Mouse (Mus musculus) hindbrain, embryonic 12.5 days (tissue): Measurements from ENCODE around the gene Mboat1. TPM values are rescaled to one million over a fixed set of nuclear protein-coding genes. Genes with fewer than 3 reads are reported as not detected.

Source experiments
- ATAC-seq: fragments of 200-750 bp; cut with Nextera tagmentation; 2 replicates; pipeline ENCODE4 v1.8.0; 2017; ENCODE audit warnings: moderate TSS enrichment; ENCODE audit not compliant: low FRiP score
- H3K27ac ChIP-seq: fragments of 300-500 bp; sonication (generic); 2 replicates; pipeline ENCODE4 v1.5.1; 2016; ENCODE audit warnings: mild to moderate bottlenecking
- H3K27me3 ChIP-seq: fragments of 300-500 bp; sonication (generic); 2 replicates; pipeline ENCODE4 v1.6.1; 2016; ENCODE audit warnings: mild to moderate bottlenecking
- H3K36me3 ChIP-seq: fragments of 300-500 bp; sonication (generic); 2 replicates; pipeline ENCODE4 v1.6.1; 2016; ENCODE audit warnings: mild to moderate bottlenecking
- H3K4me1 ChIP-seq: fragments of 300-500 bp; sonication (generic); 2 replicates; pipeline ENCODE4 v1.6.1; 2016
- H3K4me2 ChIP-seq: fragments of 300-500 bp; sonication (generic); replicated peaks from 2 replicates; pipeline ENCODE4 v1.6.1; 2016; ENCODE audit warnings: mild to moderate bottlenecking
- H3K4me3 ChIP-seq: fragments of 300-500 bp; sonication (generic); 2 replicates; pipeline ENCODE4 v1.5.1; 2016; ENCODE audit warnings: mild to moderate bottlenecking
- H3K9ac ChIP-seq: fragments of 300-500 bp; sonication (generic); 2 replicates; pipeline ENCODE4 v1.6.1; 2016; ENCODE audit warnings: mild to moderate bottlenecking, moderate library complexity
- H3K9me3 ChIP-seq: fragments of 300-500 bp; sonication (generic); replicated peaks from 2 replicates; pipeline ENCODE4 v1.6.1; 2016; ENCODE audit warnings: mild to moderate bottlenecking
- WGBS: fragments of 180-500 bp; shearing (Covaris S2); methylation state at CpG from one replicate; pipeline ENCODE4 v1.1.7; 2016; 5-methylcytosine and 5-hydroxymethylcytosine counted together
- polyA plus RNA-seq: library from polyadenylated mRNA; unstranded; fragments of >200 nt; fragmentation: Nextera tagmentation; extraction: Ambion mirVana; gene quantifications from 2 replicates; pipeline ENCODE4 v1.2.1, GENCODE M21; 2016

Mboat1 gene
- polyA plus RNA-seq, 1 experiment from 2014 or later = 6.6 TPM

- no peak overlapping the region for H3K4me2 ChIP-seq
- H3K27me3 ChIP-seq = no peaks in the 10 kb centered on the region
- H3K9me3 ChIP-seq = no peaks in the 10 kb centered on the region
- H3K4me3 ChIP-seq = no peak overlapping the region
- no peak for ATAC-seq
- H3K36me3 ChIP-seq = no peaks in the 10 kb centered on the region
- no peak overlapping the region for H3K9ac ChIP-seq
- no peak overlapping the region for H3K27ac ChIP-seq
- peaks cover 4% of the 10 kb centered on the region for H3K4me1 ChIP-seq
- WGBS = 97% methylated on average over 10 of the region's 10 CpGs
Observed at GRCm38 (mm10) chr13:30224114-30224513, 87.8 kb downstream of the Mboat1 start.

GRCm38 (mm10) chr13:30224659-30225058 lies 88.4 kb downstream of the Mboat1 start:
- no peak overlapping the region for H3K9ac ChIP-seq
- ATAC-seq = no peak
- H3K27me3 ChIP-seq = no peaks in the 10 kb centered on the region
- H3K9me3 ChIP-seq = no peaks in the 10 kb centered on the region
- no peak overlapping the region for H3K4me3 ChIP-seq
- no peak overlapping the region for H3K4me2 ChIP-seq
- H3K27ac ChIP-seq = no peak overlapping the region
- peaks cover 4% of the 10 kb centered on the region for H3K4me1 ChIP-seq
- WGBS = 94% methylated on average over 6 of the region's 6 CpGs
- no peaks in the 10 kb centered on the region for H3K36me3 ChIP-seq

GRCm38 (mm10) chr13:30228762-30229161 lies 92.5 kb downstream of the Mboat1 start:
- Histone ChIP-seq H3K27ac (no peak overlapping the region), H3K4me3 (no peak overlapping the region), H3K4me1 (no peaks in the 10 kb centered on the region), H3K9ac (no peak overlapping the region), H3K9me3 (no peaks in the 10 kb centered on the region), H3K36me3 (no peaks in the 10 kb centered on the region), H3K27me3 (no peaks in the 10 kb centered on the region), H3K4me2 (no peak overlapping the region)
- WGBS = 88% methylated on average over 5 of the region's 5 CpGs
- ATAC-seq = no peak

GRCm38 (mm10) chr13:30229625-30230139 lies 93.4 kb downstream of the Mboat1 start:
- Histone ChIP-seq H3K4me1 (no peaks in the 10 kb centered on the region), H3K9me3 (no peaks in the 10 kb centered on the region), H3K27ac (no peak overlapping the region), H3K27me3 (no peaks in the 10 kb centered on the region), H3K36me3 (no peaks in the 10 kb centered on the region), H3K9ac (no peak overlapping the region), H3K4me2 (no peak overlapping the region), H3K4me3 (no peak overlapping the region)
- 94% methylated on average over 8 of the region's 9 CpGs for WGBS
- no peak for ATAC-seq

GRCm38 (mm10) chr13:30235056-30235750 lies 98.9 kb downstream of the Mboat1 start:
- Histone ChIP-seq H3K9me3 (no peaks in the 10 kb centered on the region), H3K9ac (no peak overlapping the region), H3K27me3 (no peaks in the 10 kb centered on the region), H3K4me3 (no peak overlapping the region), H3K4me2 (no peak overlapping the region), H3K4me1 (no peaks in the 10 kb centered on the region), H3K27ac (no peak overlapping the region), H3K36me3 (no peaks in the 10 kb centered on the region)
- no peak for ATAC-seq
- WGBS = 77% methylated on average over 11 of the region's 11 CpGs

GRCm38 (mm10) chr13:30239396-30239795 lies 103.1 kb downstream of the Mboat1 start:
- Histone ChIP-seq H3K27ac (no peak overlapping the region), H3K36me3 (no peaks in the 10 kb centered on the region), H3K9me3 (no peaks in the 10 kb centered on the region), H3K27me3 (no peaks in the 10 kb centered on the region), H3K9ac (no peak overlapping the region), H3K4me3 (no peak overlapping the region), H3K4me2 (no peak overlapping the region), H3K4me1 (no peaks in the 10 kb centered on the region)
- WGBS = 92% methylated on average over 6 of the region's 6 CpGs
- no peak for ATAC-seq

GRCm38 (mm10) chr13:30245573-30245972 lies 109.3 kb downstream of the Mboat1 start:
- no peak overlapping the region for H3K4me3 ChIP-seq
- H3K4me2 ChIP-seq = no peak overlapping the region
- WGBS = 93% methylated on average over 4 of the region's 4 CpGs
- no peaks in the 10 kb centered on the region for H3K4me1 ChIP-seq
- H3K9me3 ChIP-seq = no peaks in the 10 kb centered on the region
- no peaks in the 10 kb centered on the region for H3K36me3 ChIP-seq
- H3K9ac ChIP-seq = no peak overlapping the region
- H3K27me3 ChIP-seq = 0 out of 2 replicates have a peak, but pooled peaks cover 3% of the 10 kb centered on the region
- ATAC-seq = no peak
- no peak overlapping the region for H3K27ac ChIP-seq

- no peak overlapping the region for H3K4me2 ChIP-seq
- H3K36me3 ChIP-seq = no peaks in the 10 kb centered on the region
- no peaks in the 10 kb centered on the region for H3K9me3 ChIP-seq
- ATAC-seq = no peak
- peaks cover 5% of the 10 kb centered on the region for H3K4me1 ChIP-seq
- no peak overlapping the region for H3K4me3 ChIP-seq
- 0 out of 2 replicates have a peak, but pooled peaks cover 3% of the 10 kb centered on the region for H3K27me3 ChIP-seq
- WGBS = 57% methylated on average over 5 of the region's 5 CpGs
- no peak overlapping the region for H3K9ac ChIP-seq
- no peak overlapping the region for H3K27ac ChIP-seq
Observed at GRCm38 (mm10) chr13:30250341-30250905, 114.1 kb downstream of the Mboat1 start.

GRCm38 (mm10) chr13:30251431-30251830 lies 115.1 kb downstream of the Mboat1 start:
- no peak overlapping the region for H3K4me2 ChIP-seq
- no peak overlapping the region for H3K27ac ChIP-seq

GRCm38 (mm10) chr13:30252692-30253091 lies 116.4 kb downstream of the Mboat1 start:
- WGBS = 65% methylated on average over 3 of the region's 3 CpGs
- H3K9me3 ChIP-seq = no peaks in the 10 kb centered on the region
- H3K4me1 ChIP-seq = peaks cover 5% of the 10 kb centered on the region
- H3K27me3 ChIP-seq = 0 out of 2 replicates have a peak, but pooled peaks cover 3% of the 10 kb centered on the region
- H3K9ac ChIP-seq = no peak overlapping the region
- no peak overlapping the region for H3K4me2 ChIP-seq
- no peaks in the 10 kb centered on the region for H3K36me3 ChIP-seq
- no peak overlapping the region for H3K4me3 ChIP-seq
- no peak for ATAC-seq
- no peak overlapping the region for H3K27ac ChIP-seq

More at GRCm38 (mm10) chr13:30251431-30251830, 115.1 kb downstream of the Mboat1 start:
- no peaks in the 10 kb centered on the region for H3K9me3 ChIP-seq
- H3K4me1 ChIP-seq = peaks cover 5% of the 10 kb centered on the region
- H3K9ac ChIP-seq = no peak overlapping the region
- H3K4me3 ChIP-seq = no peak overlapping the region
- 0 out of 2 replicates have a peak, but pooled peaks cover 3% of the 10 kb centered on the region for H3K27me3 ChIP-seq
- H3K36me3 ChIP-seq = no peaks in the 10 kb centered on the region
- no peak for ATAC-seq
- 85% methylated on average over 3 of the region's 3 CpGs for WGBS

GRCm38 (mm10) chr13:30253636-30254264 lies 117.5 kb downstream of the Mboat1 start:
- Histone ChIP-seq H3K36me3 (no peaks in the 10 kb centered on the region), H3K4me3 (no peak overlapping the region), H3K27me3 (0 out of 2 replicates have a peak, but pooled peaks cover 3% of the 10 kb centered on the region), H3K9ac (no peak overlapping the region), H3K27ac (no peak overlapping the region), H3K4me1 (peaks cover 5% of the 10 kb centered on the region), H3K9me3 (no peaks in the 10 kb centered on the region), H3K4me2 (no peak overlapping the region)
- 18% methylated on average over 5 of the region's 5 CpGs for WGBS
- ATAC-seq = no peak

GRCm38 (mm10) chr13:30254421-30254820 lies 118.1 kb downstream of the Mboat1 start:
- no peaks in the 10 kb centered on the region for H3K9me3 ChIP-seq
- no peak overlapping the region for H3K27ac ChIP-seq
- ATAC-seq = no peak
- no peak overlapping the region for H3K4me3 ChIP-seq
- no peak overlapping the region for H3K9ac ChIP-seq
- no peak overlapping the region for H3K4me2 ChIP-seq
- H3K27me3 ChIP-seq = 0 out of 2 replicates have a peak, but pooled peaks cover 3% of the 10 kb centered on the region
- H3K36me3 ChIP-seq = no peaks in the 10 kb centered on the region
- H3K4me1 ChIP-seq = peaks cover 5% of the 10 kb centered on the region
- 49% methylated on average over 6 of the region's 6 CpGs for WGBS
